Mouse (Mus musculus): ENCODE measurements around the gene Chrng.

Chrng gene

DNA sequence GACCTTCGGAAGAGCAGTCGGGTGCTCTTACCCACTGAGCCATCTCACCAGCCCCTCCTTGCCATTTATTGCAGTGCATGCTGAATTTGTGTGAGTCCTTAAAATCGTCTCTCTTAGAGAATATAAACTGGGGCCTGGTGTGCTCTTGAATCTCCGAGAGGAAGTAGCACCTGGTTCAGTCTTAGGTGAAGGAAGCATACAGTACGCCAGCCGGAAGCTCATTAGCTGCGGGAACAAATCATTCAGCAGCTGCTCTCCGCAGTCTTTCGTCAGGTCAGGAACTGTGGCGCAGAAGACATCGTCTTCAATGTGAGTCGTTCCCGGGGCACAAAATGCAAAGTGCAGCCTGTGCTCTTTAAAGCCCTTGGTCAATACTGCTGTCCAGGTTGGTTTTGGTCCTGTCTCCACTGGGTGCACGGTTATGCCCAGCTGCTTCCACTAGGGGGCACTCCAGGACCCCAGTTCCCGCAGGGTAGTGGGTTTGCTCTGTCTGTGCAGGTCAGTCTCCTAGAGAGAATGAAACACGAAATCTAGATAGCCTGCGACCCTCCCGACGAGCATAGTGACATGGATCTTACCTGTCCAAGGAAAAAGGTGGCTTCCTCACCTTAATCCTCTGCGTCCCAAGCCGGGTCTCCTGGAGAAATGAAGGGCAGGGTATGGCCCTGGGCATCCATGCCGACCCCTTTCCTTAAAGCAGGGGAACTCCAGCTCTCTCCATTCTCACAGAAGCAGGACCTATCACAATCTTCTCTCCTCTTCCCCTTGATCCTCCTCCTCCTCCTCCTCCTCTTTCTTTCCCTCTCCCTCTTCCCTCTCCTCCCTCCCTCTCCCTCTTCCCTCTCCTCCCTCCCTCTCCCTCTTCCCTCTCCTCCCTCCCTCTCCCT lies 41.7 kb downstream of the Chrng start:
- in situ Hi-C loops (cut with MboI; ENCODE audit: low sequenced_read_pairs) = loop anchor here (10.0 kb wide), 1 partner anchor 119 kb away; no protein-coding TSS in a partner anchor

GRCm38 (mm10) chr1:87252040-87252609 lies 47.7 kb downstream of the Chrng start:
- in situ Hi-C loops (cut with MboI; ENCODE audit: low sequenced_read_pairs) = no loop called here

DNA sequence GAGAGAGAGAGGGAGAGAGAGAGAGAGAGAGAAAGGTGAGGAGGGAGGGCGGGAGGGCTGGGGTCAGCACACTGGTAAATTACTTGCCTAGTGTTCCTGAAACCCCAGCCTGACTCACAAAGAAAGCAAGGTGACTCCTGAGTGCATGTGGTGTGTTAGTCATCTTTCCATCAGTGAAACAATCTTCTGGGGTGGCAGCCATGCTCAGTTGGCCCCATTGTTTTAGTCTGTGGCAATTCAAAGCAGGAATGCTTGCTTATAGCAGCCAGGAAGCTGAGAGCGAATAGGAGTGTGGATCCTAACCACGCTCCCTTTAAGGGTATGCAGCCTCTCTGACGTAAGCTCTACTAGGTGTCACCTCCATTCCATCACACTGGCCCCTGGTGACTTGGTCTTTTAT lies 50.7 kb downstream of the Chrng start:
- in situ Hi-C loops (cut with MboI; ENCODE audit: low sequenced_read_pairs) = no loop called here

DNA sequence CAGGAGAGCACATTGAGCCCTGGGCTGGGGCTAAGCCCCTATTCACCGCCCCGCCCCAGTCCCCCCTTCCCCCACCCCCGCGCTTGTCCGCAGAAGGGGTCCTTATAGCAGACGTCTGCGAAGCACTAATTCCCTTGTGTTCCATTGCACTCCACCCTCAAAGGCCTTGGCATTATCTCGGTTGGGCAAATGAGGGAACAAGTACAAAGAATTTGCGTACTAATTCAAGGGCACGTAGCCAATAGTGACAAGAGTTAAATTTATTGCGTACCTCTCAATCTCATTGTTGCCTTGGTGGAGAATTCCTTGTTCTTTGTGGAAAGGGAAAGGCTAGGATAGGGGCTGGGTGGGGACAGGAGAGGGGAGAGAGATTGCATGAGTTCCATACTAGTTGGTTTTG lies 53.2 kb downstream of the Chrng start:
- in situ Hi-C loops (cut with MboI; ENCODE audit: low sequenced_read_pairs) = no loop called here

- in situ Hi-C loops (cut with MboI; ENCODE audit: low sequenced_read_pairs) = no loop called here
Observed at GRCm38 (mm10) chr1:87258484-87258883, 54.0 kb downstream of the Chrng start.

DNA sequence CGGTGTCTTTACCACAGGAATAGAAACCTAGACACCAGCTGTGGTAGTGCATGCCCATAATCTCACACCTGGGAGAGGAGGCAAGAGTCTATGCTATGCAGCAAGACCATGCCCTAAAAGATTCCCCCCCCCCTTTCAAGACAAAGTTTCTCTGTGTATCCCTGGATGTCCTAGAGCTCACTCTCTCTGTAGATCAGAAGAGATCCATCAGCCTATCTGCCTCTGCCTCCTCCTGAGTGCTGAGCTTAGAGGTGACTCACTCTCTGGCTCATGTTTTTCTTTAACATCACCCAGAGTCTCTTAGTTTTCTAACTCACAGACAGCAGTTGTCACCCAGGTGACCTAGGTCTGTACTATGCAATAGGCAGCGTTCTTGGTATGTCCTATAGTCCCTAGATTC lies 54.9 kb downstream of the Chrng start:
- in situ Hi-C loops (cut with MboI; ENCODE audit: low sequenced_read_pairs) = no loop called here
